Mouse (Mus musculus): ENCODE data around the gene Gm8369.

- TF ChIP-seq GATA1 (IDR thresholded peaks at IDR 0.05; ENCODE audit: low read length) (no peak), TAL1 (IDR thresholded peaks at IDR 0.05; ENCODE audit: low read length) (no peak)
These were observed 27.7 kb downstream of the Gm8369 start for GRCm38 (mm10) chr19:11513458-11513857.
